Mouse (Mus musculus) hematopoietic stem cell, adult 5-6 weeks (primary cell): ENCODE results near the gene Nfil3. TPM values are rescaled to one million over a fixed set of nuclear protein-coding genes. Genes with fewer than 3 reads are reported as not detected.

Source experiments
- ATAC-seq, 2 experiments: fragments of 125-278 bp in 1 of 2; replicated peaks in 1 of 2; 2 replicates each; pipeline ENCODE4 v1.8.0; 2016 to 2017; ENCODE audit warnings: inconsistent platforms in 2 of 2, mild to moderate bottlenecking in 2 of 2, moderate number of reproducible peaks in 2 of 2, low read depth in 1 of 2, moderate TSS enrichment in 1 of 2; ENCODE audit not compliant: low FRiP score in 2 of 2, poor library complexity in 2 of 2, severe bottlenecking in 2 of 2, insufficient read depth in 1 of 2, low TSS enrichment in 1 of 2
- total RNA-seq: library from RNA; stranded (forward); fragments of 172-1452, 232-1000 nt; gene quantifications from 2 replicates; pipeline ENCODE4 v1.2.3, GENCODE M21; 2017

Gene Nfil3
- total RNA-seq, 1 experiment from 2014 or later = 11.2 TPM

DNA sequence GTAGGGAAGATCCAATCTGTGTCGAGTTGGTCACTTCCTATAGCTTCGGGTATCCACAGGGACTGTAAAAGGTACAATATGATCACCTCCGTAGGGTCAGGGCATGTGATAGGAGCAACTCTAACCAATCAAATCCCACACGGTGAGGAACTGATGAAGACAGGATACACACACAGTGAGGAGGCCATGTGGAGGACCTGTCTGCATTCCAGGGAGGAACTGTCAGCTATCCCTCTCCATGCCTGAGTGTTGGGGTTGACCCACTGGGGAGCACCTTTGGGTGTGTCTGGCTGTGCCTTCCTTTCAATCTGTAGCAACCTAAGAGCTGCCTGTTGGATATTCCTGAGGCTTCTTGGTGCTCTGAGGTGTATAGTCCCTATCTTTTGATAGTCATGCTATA is 18.0 kb downstream of the Nfil3 start:
- ATAC-seq = no peak

DNA sequence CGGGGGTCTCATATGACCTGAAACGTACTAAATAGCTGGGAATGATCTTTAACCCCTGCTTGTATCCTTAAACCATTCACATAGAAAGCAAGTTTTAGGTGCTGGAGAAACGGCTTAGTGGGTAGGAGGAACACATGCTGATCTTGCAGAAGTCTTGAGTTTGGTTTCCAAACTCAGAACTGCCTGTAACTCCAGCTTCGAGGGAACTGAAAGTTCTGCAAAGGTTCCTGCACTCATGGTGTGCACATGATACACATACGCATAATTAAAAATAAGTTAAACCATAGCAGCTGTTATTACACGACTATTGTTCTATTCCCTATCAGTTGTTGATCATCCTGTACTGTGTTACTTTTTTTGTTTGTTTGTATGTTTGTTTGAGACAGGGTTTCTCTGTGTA is 18.5 kb downstream of the Nfil3 start:
- ATAC-seq = no peak

DNA sequence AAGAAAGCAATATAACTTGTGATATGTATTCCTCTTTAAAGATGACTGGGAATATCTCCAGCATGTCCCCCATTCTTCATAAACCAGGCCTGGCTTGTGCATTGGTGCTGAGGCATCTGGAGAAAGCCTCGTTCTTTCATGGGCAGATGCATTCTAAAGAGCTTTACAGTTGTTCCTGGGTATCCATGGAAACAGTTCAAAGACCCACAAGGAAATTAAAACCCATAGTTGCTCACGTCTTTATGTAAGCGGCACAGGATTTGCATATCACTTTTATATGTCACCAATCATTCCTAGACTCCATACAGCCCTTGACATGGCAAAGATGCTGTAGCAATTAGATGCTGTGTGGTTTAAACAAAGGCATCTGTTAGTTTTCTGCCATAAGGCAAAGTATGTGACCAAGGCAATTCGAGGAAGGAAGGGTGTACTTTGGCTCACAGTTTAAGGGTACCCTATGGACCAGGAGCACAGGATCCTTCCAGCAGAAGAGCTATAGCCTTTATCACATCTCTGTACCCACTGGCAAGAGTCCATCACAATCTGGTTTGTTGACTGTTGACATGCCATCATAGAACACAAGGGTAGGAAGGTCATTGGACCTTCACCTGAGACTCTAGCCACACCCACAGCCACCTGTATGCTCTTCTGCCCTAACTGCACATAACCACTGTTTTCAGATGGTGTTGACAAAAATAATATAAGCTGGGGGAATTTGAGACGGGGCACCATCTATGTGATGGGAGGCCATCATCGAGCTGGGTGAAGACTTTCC is 26.9 kb downstream of the Nfil3 start:
- ATAC-seq = no peak

DNA sequence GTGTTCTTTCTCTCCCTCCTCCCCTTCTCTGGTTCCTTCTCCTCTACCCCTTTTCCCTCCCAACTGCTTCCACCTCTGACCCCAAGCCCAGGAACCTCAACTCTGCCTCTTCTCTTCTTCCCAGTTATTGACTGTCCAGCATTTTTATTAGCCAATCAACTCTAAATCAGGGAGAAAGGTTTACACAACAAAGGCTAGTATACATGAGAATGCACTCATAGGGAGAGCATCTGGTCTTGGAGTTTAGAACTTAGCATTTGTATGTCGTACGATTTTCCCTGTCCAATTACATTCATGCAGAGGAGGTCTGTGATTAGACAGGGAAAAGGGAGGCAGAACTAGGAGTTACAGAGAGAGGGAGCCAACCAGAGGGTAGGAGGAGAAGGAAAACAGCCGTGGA is 31.7 kb downstream of the Nfil3 start:
- no peak for ATAC-seq

DNA sequence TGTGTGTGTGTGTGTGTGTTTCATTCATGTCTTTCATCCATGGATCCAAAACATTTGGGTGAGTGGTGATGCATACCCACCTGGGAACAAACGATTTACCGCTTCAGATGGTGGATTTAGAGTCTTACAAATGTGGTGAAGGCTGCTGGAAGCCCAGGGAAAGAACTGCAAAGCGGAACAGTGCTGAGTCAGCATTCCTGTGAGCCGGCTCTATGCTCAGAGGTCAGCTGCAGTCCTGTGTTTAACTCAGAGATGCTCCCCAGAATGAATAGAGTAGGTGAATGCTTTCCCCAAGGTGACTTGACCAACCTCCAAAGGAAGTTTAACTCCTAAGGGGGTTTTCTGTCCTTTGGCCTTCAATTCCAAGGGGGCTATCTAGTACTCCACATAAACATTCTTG is 33.3 kb downstream of the Nfil3 start:
- no peak for ATAC-seq

DNA sequence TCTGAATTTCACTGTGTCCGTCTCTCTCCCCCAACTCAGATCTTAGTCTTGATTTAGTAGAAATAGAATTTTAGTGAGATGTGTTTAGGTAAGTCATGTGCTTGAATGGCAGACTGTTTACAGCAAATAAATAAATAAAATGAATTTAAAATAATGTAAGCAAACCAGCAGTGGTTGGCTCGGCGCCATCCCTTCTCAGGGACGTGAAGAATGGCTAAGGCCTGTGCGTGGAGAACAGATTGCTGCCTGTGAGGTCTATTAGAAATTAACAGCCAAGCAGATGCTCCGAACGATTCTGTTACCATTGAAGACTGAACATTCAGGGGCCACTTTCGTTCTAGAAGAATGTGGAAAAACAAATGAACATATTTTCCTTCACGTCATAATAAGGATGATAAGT is 35.1 kb downstream of the Nfil3 start:
- no peak for ATAC-seq

DNA sequence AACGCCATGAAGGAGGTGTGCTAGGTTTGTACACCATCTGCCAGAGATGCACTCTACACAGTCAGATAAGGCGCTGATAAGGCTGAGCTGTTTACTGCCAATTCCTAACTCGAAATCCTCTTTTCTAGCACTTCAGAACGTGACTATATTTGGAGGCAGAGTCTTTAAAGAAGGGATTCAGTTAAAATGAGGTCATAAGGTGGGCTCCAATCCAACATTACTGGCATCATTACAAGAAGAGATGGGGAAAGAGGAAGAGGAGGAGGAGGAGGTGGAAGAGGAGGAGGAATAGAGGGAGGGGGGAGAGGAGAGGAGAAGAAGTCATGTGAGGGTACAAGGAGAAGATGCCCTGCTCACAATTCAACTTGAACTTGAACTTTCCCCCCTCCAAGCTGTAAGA is 36.8 kb downstream of the Nfil3 start:
- no peak for ATAC-seq

DNA sequence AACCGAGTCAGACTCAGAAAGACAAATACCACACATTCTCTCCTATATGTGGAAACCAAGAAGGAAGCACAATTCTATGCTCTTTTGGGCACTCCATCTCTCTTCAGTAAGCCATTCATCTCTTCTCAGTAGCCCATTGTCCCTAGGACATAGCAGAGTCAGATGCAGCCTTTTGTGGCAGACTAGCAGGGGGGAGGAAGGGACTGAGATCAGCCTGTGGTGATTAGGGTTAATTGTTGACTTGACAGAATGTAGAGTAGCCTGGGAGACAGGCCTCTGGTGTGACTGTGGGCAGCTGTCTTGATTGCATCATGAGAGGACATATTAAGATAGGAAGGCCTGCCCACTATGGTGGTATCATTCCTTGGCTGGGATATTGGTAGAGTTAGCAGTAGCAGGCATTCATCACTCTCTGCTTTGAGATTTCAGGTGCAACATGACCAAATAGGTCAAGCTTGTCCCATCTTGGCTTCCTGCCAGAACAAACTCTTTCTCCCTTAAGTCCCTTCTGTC is 37.9 kb downstream of the Nfil3 start:
- ATAC-seq = no peak

DNA sequence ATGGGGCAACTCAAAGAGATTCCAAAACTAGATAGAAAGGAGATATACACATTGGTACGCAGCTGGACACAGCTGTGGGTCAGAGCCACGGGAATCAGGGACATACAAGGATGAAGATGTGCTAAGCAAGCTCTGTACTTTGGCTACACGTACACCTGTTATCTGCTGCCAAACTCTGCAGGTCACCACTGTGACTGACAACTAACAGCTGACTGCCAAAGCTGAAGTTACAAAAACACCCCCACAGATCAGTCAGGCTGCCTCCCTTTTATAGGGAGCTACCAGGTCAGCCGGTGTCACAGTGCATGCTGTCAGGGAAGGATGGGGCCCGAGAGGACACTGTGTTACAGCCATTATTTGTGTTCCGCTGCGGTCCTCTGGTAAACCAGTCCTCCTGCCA is 39.9 kb downstream of the Nfil3 start:
- no peak for ATAC-seq

DNA sequence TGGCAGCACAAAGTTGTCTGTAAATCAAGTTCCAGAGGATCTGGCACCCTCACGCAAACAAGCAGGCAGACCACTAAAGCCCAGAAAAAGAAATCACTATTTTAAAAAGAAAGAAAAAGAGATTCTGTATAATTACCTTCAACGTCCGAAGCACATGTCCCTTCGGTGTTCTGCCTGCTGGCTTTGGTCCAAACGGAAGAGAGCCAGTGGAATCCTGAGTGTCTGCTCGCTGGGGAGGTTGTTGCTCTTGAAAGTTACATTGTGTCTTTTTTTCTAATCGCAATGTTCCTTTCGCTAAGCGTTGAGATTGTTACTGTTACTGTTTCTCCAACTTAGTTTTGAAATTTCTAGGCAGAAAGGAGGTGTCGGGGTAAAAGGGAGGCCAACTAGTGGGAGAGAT is 50.3 kb downstream of the Nfil3 start:
- ATAC-seq = no peak

DNA sequence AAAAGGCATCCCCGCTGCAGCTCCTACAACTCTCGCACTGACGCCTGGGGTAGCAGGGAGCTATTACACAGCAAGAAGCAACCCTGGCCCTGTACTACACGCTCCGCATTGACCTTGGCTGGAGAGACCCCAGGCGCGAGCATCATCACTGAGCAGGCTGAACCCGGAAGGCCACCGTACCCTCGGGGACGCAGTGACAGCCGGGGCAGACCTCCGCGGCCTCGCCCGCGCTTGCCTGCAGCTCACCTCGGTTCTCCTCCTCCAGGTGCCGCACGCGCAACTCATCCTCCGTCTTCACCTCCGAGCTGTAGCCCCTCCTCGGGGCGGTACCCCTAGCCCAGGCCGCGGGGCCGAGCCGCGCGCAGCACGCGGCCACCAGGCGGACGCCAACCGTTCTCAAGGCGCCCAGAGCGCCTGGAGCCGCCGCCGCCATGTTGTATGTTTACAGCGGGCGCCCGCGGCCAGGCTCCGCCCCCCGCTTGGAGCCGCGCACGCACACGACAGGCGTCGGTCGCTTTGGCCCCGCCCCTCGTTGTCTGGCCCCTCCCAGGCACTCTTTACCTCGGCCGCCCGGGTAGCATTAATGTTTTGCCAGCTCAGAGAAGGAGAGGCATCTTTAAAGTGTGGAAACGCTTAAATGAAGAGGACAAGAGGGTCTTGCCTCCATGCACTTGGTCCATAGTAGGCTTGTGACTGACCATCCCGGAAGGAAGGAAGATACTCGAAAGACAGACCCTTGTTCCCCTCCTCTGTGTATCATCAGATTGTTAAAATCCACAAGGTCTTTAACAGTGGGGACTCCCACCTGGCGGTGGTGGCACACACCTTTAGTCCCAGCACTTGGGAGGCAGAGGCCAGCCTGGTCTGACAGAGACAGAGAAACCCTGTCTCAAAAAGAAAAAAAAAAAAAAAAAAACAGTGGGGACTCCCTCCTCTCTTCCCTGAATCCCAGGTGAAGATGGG is 51.4 kb downstream of the Nfil3 start, which contains the start of gene Auh:
TSS of gene Auh (minus strand) at position 473 of the 963 bp plus-strand sequence.
- peak; percentile 89 to 96 for ATAC-seq

DNA sequence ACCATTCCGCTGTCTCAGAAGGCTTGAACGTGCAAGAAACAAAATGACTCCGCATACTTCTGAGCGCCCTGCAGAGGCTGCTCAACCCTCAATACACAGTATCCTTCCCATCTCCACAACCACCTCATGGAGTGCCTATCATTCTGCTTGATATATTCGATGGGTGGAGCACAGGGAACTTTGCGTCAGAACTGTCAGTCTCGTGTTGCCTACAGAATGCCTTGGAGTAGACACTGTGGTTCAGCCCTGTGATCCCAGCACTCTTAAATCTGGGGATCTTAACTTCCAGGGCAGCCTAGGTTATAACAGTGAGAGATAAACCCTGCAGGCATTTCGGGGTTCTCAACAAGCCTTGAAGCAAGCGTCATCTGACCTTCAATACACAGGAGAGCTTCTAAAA is 52.5 kb downstream of the Nfil3 start:
- no peak for ATAC-seq

DNA sequence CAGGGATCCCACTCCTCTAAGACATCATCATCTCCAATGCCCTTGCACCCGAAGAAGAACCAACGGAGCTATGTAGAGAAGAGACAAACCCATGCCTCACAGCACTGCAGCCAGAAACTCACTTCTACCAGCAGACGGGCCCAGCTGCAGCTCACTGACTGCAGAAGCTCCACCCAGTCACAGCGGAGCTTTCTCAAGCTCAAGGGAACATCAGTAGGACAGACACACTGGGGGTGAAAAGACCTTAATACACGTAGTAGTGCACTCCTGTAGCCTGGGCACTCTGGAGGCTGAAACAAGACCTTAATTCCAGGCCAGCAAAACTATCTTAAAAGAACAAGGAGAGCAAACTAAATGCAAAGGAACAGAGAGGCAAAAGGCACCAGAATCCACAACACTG is 56.4 kb downstream of the Nfil3 start:
- no peak for ATAC-seq

DNA sequence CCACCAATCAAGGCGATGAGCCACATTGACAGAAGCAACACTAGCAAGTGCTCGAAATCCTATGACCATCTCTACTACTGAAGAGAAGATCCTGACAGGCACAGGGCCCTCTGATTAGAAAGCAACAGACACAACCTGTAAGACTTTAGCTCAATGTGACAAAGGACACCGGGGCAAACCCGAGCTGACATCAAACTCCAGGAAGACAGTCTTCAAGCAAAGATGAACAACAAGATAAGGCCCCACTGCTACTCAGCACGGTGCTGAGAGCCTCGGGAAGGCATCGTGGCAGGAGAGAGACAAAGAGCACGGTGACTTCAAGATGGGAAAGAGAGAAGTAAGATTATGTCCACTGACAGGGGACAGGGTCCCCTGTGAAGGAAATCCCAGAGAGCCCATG is 58.9 kb downstream of the Nfil3 start:
- ATAC-seq = no peak

DNA sequence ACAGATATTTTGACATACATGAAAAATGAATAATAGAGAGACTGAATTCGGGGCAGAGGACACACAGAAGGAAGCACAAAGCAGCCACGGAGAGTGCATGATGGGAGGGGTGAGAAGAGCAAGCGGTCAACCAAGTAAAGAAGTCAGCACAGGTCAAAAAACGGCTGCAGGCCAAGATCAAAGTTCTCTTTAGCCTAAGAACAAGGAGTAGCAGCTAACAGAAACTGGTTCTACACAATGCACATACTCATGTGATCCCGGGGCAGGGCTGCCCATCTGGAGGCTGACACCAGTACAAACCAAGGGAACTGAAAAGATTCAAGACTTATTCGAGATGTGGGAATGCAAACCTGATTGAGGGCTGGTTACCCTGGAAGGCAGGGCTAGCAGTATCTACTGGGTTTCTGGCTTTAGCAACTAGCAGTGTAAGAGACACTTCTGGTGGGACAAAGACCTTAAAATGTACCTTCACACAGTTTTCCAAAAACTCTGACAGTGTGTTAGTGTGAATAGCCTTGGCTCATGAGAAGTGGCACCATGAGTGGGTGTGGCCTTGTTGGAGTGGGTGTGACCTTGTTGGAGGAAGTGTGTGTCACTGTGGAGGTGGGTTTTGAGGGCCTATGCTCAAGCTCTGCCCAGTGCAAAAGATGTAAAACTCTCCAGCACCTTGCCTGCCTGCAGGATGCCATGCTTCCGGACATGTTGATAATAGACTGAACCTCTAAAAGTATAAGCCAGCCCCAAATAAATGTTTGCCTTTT is 59.6 kb downstream of the Nfil3 start:
- ATAC-seq = no peak

DNA sequence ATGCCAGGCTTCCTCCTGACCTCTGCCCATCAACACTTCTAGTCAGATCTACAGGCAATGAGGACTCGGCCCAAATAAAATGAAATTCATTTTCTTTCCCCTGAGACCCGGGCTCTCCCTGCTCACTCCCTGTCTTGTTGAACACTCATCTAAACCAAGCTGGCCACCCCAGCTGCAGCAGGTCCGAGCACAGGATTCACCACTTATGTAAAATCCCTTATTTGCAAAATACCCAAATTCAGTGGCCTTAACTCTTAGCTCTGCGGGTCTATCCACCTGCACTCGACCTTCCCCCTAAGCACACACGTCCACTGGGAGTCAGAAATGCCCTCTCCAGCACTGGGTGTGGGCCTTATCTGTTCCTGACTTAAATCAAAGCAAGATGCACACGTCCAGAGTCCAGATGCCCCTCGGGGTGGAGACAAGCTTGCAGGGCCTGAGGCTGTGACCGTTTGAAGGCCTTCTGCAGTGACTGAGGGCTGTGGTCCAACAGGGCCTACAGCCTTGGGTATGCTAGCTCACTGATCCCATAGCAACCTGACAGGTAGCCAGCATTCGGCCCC is 61.0 kb downstream of the Nfil3 start:
- no peak for ATAC-seq

DNA sequence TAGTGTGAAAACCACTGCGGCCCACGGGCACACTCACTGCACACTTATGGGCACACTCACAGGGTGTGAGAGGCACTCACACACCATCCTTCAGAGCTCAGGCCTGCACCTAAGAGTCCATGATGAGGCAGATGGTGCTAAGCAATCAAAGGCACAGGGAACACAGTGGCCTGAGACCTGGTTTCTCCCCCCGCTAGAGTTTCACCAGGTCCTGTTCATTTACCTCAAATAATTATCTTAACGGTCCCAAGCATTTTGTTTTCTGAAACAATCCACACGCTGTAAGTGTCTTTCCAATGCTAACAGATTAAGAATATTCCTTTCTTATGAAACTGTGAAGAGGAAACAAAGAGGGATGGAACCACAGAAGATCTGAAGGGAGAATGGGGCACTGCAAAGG is 62.5 kb downstream of the Nfil3 start:
- no peak for ATAC-seq
